Mouse (Mus musculus): ENCODE data around the gene Gm136.

Gm136 gene

GRCm38 (mm10) chr4:34715062-34715461 is 41.0 kb downstream of the Gm136 start:
- DNase-seq (ENCODE audit: low read depth in 1 of 2, low spot score in 2 of 2), result no peak

- DNase-seq (ENCODE audit: low read depth in 1 of 2, low spot score in 2 of 2), result no peak
These were observed 47.9 kb downstream of the Gm136 start for GRCm38 (mm10) chr4:34708127-34708526.

GRCm38 (mm10) chr4:34707248-34707647 is 48.8 kb downstream of the Gm136 start:
- no peak for DNase-seq (ENCODE audit: low read depth in 1 of 2, low spot score in 2 of 2)

GRCm38 (mm10) chr4:34703029-34703428 is 53.0 kb downstream of the Gm136 start:
- no peak for DNase-seq (ENCODE audit: low read depth in 1 of 2, low spot score in 2 of 2)

- DNase-seq (ENCODE audit: low read depth in 1 of 2, low spot score in 2 of 2), result no peak
These were observed 53.8 kb downstream of the Gm136 start for GRCm38 (mm10) chr4:34702231-34702630.

- DNase-seq (ENCODE audit: low read depth in 1 of 2, low spot score in 2 of 2), result peak; percentile 6 to 28
These were observed 54.5 kb downstream of the Gm136 start for GRCm38 (mm10) chr4:34701528-34701927.

Measured in monocyte, adult 2 months (primary cell).